Mouse (Mus musculus): ENCODE data around the gene Ccr5.

Ccr5 gene

GRCm38 (mm10) chr9:124138055-124138775 lies 16.9 kb downstream of the Ccr5 start:
- no peak for DNase-seq (ENCODE audit: low read depth, low spot score)

GRCm38 (mm10) chr9:124143678-124144077 lies 22.3 kb downstream of the Ccr5 start:
- no peak for DNase-seq (ENCODE audit: low read depth, low spot score)

- DNase-seq (ENCODE audit: low read depth, low spot score): no peak
Measured at GRCm38 (mm10) chr9:124146307-124146706, 25.0 kb downstream of the Ccr5 start.

Measured in telencephalon, adult 2 months (tissue).